Mouse (Mus musculus): ENCODE results near the gene Mreg.

GRCm38 (mm10) chr1:72123434-72124297, 88.4 kb downstream of the Mreg start:
- peak; percentile 97 for TF ChIP-seq CTCF (IDR thresholded peaks at IDR 0.05; ENCODE audit: low read depth)
- TF ChIP-seq EP300 (optimal IDR thresholded peaks at IDR 0.05), result no peak

Data from stomach, postnatal 0 days (tissue).